Mouse (Mus musculus) midbrain, embryonic 10.5 days (tissue): ENCODE results near the gene Rnf148. TPM values are rescaled to one million over a fixed set of nuclear protein-coding genes. Genes with fewer than 3 reads are reported as not detected.

Experiments used
- DNase-seq: peaks from one replicate; pipeline ENCODE4 v3.0.0-alpha.2; 2017; ENCODE audit warnings: low spot score
- H3K27ac ChIP-seq: fragments of 300-500 bp; sonication (generic); replicated peaks from 2 replicates; pipeline ENCODE4 v1.5.1; 2016; ENCODE audit warnings: mild to moderate bottlenecking
- H3K27me3 ChIP-seq: fragments of 300-500 bp; sonication (generic); 2 replicates; pipeline ENCODE4 v1.6.1; 2016; ENCODE audit warnings: low read depth, mild to moderate bottlenecking; ENCODE audit not compliant: poor library complexity, severe bottlenecking
- H3K36me3 ChIP-seq: fragments of 300-500 bp; sonication (generic); 2 replicates; pipeline ENCODE4 v1.6.1; 2016; ENCODE audit warnings: mild to moderate bottlenecking, moderate library complexity
- H3K4me1 ChIP-seq: fragments of 300-500 bp; sonication (generic); 2 replicates; pipeline ENCODE4 v1.6.1; 2016
- H3K4me3 ChIP-seq: fragments of 300-500 bp; sonication (generic); 2 replicates; pipeline ENCODE4 v1.5.1; 2016; ENCODE audit warnings: mild to moderate bottlenecking, moderate library complexity
- H3K9me3 ChIP-seq: fragments of 300-500 bp; sonication (generic); replicated peaks from 2 replicates; pipeline ENCODE4 v1.6.1; 2016; ENCODE audit warnings: mild to moderate bottlenecking
- WGBS: fragments of 180-500 bp; shearing (Covaris S2); methylation state at CpG from one replicate; pipeline ENCODE4 v1.1.7; 2016; 5-methylcytosine and 5-hydroxymethylcytosine counted together
- polyA plus RNA-seq: library from polyadenylated mRNA; unstranded; fragments of >200 nt; fragmentation: Nextera tagmentation; extraction: Ambion mirVana; gene quantifications from 2 replicates; pipeline ENCODE4 v1.2.1, GENCODE M21; 2016

The Rnf148 gene
- polyA plus RNA-seq: not detected in 2 replicates

DNA sequence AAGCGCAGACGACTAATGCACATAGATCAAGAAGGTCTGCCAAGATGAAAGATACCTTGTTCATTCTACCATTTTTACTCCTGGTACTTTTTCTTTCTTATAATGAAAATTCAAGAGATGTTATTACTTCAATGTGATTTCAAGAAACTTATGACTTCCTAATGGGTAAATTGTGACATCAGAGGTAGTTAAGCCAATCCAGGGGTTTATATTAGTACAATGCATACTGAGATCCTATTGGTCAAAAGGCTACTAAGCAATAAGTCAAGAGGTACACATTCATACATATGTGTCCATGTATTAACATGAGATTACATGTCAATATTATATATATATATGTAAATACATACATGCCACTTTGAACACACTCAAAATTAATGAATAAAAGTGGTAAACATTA, at the start of gene Rnf148:
Gene Rnf148 (minus strand): TSS at position 101 of the 400 bp plus-strand sequence.
- H3K9me3 ChIP-seq: no peaks in the 10 kb centered on the region
- no peak for DNase-seq
- no peak within 1 kb of the TSS for H3K27ac ChIP-seq
- 92% methylated on average over 2 of the region's 2 CpGs for WGBS
- no peaks in the 10 kb centered on the region for H3K36me3 ChIP-seq
- H3K27me3 ChIP-seq: no peaks in the 10 kb centered on the region
- no peaks in the 10 kb centered on the region for H3K4me1 ChIP-seq
- H3K4me3 ChIP-seq: no peak within 1 kb of the TSS

DNA sequence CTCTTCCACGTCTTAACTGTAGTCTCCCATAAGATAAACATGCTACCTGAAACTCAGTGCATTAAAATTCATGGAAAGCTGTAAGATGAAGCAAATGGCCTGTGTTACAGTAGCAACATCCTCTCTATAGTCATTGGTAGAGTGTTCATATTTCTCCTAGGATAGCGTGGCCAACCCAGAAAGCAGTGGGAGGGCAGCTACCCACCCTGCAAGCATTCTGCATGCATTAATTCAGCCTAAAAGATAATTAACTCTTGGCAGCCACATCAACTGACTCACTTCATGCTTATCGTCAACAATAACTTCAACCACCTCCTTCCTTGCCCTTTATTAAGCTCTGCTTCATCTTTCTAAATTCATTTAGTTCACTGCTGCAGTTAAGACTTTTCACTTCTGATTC, 45.9 kb upstream of the Rnf148 start:
- H3K4me1 ChIP-seq: no peaks in the 10 kb centered on the region
- H3K4me3 ChIP-seq: no peak overlapping the region
- H3K27ac ChIP-seq: no peak overlapping the region
- H3K27me3 ChIP-seq: no peaks in the 10 kb centered on the region
- 81% methylated on average over 3 of the region's 3 CpGs for WGBS
- DNase-seq: no peak
- H3K36me3 ChIP-seq: no peaks in the 10 kb centered on the region
- no peaks in the 10 kb centered on the region for H3K9me3 ChIP-seq

DNA sequence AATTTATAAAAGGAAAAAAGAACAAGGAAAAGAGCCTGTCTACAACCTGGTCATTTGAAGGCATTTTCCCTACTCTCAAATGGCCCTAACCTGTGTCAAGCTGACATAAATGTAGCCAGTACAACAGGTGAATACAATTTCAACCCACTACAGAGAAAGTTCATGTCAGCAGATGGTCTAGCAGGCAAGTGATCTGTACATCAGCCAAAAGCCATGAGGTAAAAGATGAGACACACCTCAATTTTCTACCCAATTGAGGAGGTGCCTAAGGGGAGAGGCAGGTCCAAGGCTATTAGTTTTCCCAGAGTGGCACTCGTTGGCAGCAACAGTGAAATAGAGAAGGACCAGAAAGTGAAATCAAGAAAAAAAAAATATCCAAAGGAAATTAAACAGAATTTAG, 23.2 kb upstream of the Rnf148 start:
- 81% methylated on average over 1 of the region's 1 CpGs for WGBS
- Histone ChIP-seq H3K9me3 (no peaks in the 10 kb centered on the region), H3K27ac (no peak overlapping the region), H3K27me3 (no peaks in the 10 kb centered on the region), H3K4me1 (no peaks in the 10 kb centered on the region), H3K4me3 (no peak overlapping the region), H3K36me3 (no peaks in the 10 kb centered on the region)
- DNase-seq: no peak

DNA sequence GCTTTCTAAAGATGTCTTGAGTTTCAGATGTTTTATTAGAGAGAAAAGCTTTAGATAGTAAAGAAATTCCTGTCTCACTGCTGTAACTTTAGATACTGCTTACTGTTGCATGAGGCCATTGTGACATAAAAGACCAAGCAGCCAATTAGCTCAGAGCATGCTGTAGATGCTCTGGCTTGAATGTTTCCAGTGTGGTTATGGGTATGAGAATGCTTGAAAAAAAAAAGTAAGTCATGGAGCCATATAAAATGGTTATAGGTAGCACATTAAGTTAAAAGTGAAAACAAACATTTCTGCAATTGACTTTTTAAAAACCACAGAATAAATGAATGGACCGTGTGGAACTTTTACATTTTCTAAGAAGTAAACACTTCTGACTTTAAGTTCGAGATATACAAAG, 4.7 kb downstream of the Rnf148 start, which contains the start of gene Rnf133:
Gene Rnf133 (minus strand): TSS at position 101 of the 400 bp plus-strand sequence.
- H3K9me3 ChIP-seq: no peaks in the 10 kb centered on the region
- H3K27ac ChIP-seq: no peak within 1 kb of the TSS
- no peaks in the 10 kb centered on the region for H3K36me3 ChIP-seq
- H3K27me3 ChIP-seq: no peaks in the 10 kb centered on the region
- no peak within 1 kb of the TSS for H3K4me3 ChIP-seq
- 86% methylated on average over 2 of the region's 2 CpGs for WGBS
- DNase-seq: no peak
- H3K4me1 ChIP-seq: no peaks in the 10 kb centered on the region; the same call in 1 of the 2 replicates

DNA sequence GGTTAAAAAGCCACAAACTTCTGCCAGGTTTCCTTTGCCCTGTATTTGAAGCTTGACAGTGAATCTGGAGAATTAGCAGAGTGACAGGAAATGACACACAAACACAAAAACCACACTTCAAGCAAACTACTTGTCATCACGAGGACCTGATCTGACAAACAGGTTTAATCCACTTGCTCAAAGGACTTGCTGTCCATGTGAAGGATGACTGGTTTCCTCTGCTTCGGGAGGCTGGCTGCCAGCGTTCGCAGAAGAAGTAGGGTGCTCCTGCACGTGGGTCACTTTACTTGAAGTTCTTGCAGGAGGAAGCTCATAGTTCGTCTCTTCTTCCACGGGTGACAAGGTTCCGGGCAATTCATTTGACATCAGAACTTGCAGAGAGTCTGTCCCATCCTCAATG, 6.2 kb downstream of the Rnf148 start:
- H3K4me1 ChIP-seq: no peaks in the 10 kb centered on the region; the same call in 1 of the 2 replicates
- H3K36me3 ChIP-seq: no peaks in the 10 kb centered on the region
- H3K27ac ChIP-seq: no peak overlapping the region
- DNase-seq: no peak
- no peaks in the 10 kb centered on the region for H3K27me3 ChIP-seq
- 81% methylated on average over 8 of the region's 8 CpGs for WGBS
- H3K9me3 ChIP-seq: no peaks in the 10 kb centered on the region
- H3K4me3 ChIP-seq: no peak overlapping the region

DNA sequence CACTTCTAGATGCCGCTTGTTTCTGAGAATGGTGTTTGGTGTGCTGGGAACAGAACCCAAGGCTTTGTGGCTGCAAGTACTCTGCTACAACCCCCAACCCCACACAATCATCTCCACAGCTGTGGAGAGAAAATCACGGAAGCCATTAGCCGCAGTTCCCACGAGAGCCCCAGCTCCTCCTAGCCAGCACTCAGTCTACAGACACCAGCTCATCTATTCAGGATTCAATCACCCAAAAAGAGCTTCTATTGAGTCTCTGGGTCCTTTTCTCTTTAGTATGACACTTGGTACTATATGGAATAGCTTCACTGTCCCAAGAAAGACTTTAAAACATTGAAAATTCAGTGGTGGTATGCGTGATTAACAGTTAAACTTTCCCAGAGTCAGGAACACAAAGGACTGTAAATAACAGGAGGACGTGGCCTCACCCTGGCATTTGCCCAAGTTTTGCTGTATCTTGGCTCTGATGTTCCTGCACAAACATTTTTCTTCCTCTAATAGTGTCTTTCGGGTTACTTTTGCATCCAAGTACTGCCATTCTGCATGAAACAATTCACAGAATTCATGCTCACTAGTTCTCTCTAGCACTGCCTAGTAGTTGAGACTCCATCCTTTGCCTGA, 7.2 kb downstream of the Rnf148 start:
- Histone ChIP-seq H3K27me3 (no peaks in the 10 kb centered on the region), H3K4me3 (no peak overlapping the region), H3K9me3 (no peaks in the 10 kb centered on the region), H3K4me1 (no peaks in the 10 kb centered on the region; the same call in 1 of the 2 replicates), H3K27ac (no peak overlapping the region), H3K36me3 (no peaks in the 10 kb centered on the region)
- 91% methylated on average over 7 of the region's 7 CpGs for WGBS
- DNase-seq: no peak

DNA sequence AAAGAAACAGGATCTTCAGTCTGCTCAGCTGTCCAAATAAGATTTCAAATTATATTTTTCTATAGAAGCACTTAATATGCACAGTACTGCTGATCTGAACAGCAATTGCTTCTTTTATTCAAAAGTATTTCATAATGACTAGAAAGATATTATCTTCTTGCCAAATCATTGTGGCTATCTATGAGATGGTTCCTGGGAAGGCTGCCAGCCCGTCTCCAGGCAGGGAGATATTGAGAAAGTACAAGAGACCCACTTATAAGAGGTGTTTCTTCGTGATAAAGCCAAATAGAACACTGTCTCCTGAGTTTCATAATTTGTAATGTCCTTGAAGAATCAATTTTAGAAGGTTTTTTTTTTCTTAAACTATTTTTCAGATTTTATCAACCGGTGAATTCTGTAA, 17.9 kb downstream of the Rnf148 start:
- Histone ChIP-seq H3K27me3 (peaks cover 7% of the 10 kb centered on the region), H3K27ac (no peak overlapping the region), H3K36me3 (no peaks in the 10 kb centered on the region), H3K4me3 (no peak overlapping the region), H3K4me1 (no peaks in the 10 kb centered on the region), H3K9me3 (no peaks in the 10 kb centered on the region)
- no peak for DNase-seq
- 86% methylated on average over 3 of the region's 3 CpGs for WGBS

DNA sequence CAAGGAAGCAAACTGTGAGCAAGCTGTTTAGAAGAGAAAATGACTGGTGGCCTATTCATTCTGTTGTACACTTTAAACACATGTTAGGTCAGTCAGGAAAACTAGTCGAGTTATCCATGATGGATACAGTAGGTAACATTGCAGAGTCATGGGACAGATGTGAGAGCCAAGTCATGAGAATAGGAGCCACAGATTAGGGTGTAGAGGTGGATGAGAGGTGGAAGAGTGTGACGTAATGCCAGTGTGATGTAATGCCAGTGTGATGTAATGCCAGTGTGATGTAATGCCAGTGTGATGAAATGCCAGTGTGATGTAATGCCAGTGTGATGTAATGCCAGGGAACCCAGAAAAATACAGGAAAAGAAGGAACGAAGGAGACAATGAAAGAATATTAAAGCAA, 19.7 kb downstream of the Rnf148 start:
- Histone ChIP-seq H3K27ac (no peak overlapping the region), H3K4me1 (peaks cover 3% of the 10 kb centered on the region; the same call in 1 of the 2 replicates), H3K9me3 (no peaks in the 10 kb centered on the region), H3K4me3 (no peak overlapping the region), H3K36me3 (no peaks in the 10 kb centered on the region), H3K27me3 (peaks cover 9% of the 10 kb centered on the region)
- 91% methylated on average over 3 of the region's 3 CpGs for WGBS
- no peak for DNase-seq

DNA sequence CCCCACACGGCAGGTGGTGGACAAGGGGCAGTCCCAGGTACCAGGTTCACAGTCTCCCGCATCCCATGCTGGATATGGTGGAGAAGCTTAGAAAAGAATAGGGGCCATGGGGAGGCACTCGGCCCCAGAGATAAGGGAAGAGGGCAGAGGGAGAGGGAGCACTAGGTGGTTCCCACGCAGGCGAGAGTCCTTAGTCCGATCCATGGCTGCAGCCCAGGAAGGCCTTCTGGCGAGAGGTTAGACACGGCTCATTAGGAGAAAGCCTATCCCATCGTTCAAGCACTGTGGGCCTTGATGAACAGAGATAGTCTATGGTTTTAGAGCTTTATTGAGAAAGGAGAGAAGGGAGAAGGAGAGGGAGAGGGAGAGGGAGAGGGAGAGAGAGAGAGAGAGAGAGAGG, 20.9 kb downstream of the Rnf148 start:
- H3K27ac ChIP-seq: no peak overlapping the region
- no peaks in the 10 kb centered on the region for H3K36me3 ChIP-seq
- H3K9me3 ChIP-seq: no peaks in the 10 kb centered on the region
- 80% methylated on average over 9 of the region's 9 CpGs for WGBS
- peaks cover 4% of the 10 kb centered on the region; the same call in 1 of the 2 replicates for H3K4me1 ChIP-seq
- peaks cover 11% of the 10 kb centered on the region for H3K27me3 ChIP-seq
- H3K4me3 ChIP-seq: no peak overlapping the region
- DNase-seq: no peak

DNA sequence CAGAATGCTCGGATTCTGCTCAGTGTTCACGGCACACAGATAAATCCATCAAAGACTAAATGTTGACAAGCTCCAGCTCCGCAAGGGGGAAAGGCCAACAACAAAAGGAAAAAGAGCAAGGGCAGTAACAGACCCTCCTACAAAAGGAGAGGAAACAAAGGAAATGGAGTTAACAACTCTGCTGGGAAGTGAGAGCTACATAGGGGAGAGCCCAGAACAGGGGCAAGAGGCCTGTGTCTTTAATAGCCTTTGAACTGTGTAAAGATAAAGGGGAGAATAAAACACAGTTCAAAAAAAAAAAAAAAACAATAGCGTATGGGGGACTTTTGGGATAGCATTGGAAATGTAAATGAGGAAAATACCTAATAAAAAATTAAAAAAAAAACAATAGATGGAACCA, 24.5 kb downstream of the Rnf148 start:
- 13% methylated on average over 4 of the region's 4 CpGs for WGBS
- H3K4me3 ChIP-seq: no peak overlapping the region
- no peak overlapping the region for H3K27ac ChIP-seq
- peaks cover 14% of the 10 kb centered on the region for H3K27me3 ChIP-seq
- no peaks in the 10 kb centered on the region for H3K9me3 ChIP-seq
- DNase-seq: no peak
- H3K36me3 ChIP-seq: no peaks in the 10 kb centered on the region
- H3K4me1 ChIP-seq: peaks cover 4% of the 10 kb centered on the region; the same call in 1 of the 2 replicates

Other genes starting within 250 kb of the Rnf148 start
- not detected in 2 replicates for gene Rnf133, start 4.8 kb downstream of the Rnf148 start, polyA plus RNA-seq
- 1.1 and 1.4 TPM in 2 replicates for gene Cadps2, start 184.3 kb upstream of the Rnf148 start, polyA plus RNA-seq